Mouse (Mus musculus) myocyte (in vitro differentiated cells): ENCODE measurements at regions not wholly inside any gene's neighbourhood (a gene's known extent, or its start where the extent isn't known, plus 50 kb on each side); places are given as distances from the start of the nearest gene placed in this dataset.

Experiments used
- H3K27me3 ChIP-seq: one replicate; pipeline ENCODE4 v1.6.1; 2011; ENCODE audit not compliant: control insufficient read depth, insufficient read depth, insufficient read length
- H3K36me3 ChIP-seq: one replicate; pipeline ENCODE4 v1.6.1; 2011; ENCODE audit not compliant: control insufficient read depth, insufficient read depth
- H3K4me2 ChIP-seq: one replicate; pipeline ENCODE4 v1.6.1; 2011; ENCODE audit warnings: low read depth, control low read depth
- H3K4me3 ChIP-seq: one replicate; pipeline ENCODE4 v1.5.1; 2011; ENCODE audit warnings: mild to moderate bottlenecking, control low read depth, moderate library complexity
- H3K79me2 ChIP-seq: one replicate; pipeline ENCODE4 v1.6.1; 2011; ENCODE audit not compliant: control insufficient read depth, insufficient read depth
- H3ac ChIP-seq: one replicate; pipeline ENCODE4 v1.6.1; 2011; ENCODE audit not compliant: control insufficient read depth, insufficient read length
- CEBPB ChIP-seq: IDR thresholded peaks from 2 replicates; pipeline ENCODE4 v1.6.1; 2011; ENCODE audit warnings: mild to moderate bottlenecking, moderate library complexity; ENCODE audit not compliant: poor library complexity, insufficient read depth, severe bottlenecking
- E2F4 ChIP-seq: IDR thresholded peaks from one replicate; pipeline ENCODE4 v1.6.1; 2011; ENCODE audit warnings: mild to moderate bottlenecking, control low read depth, moderate library complexity; ENCODE audit not compliant: insufficient read depth
- MAX ChIP-seq: IDR thresholded peaks from one replicate; pipeline ENCODE4 v1.6.1; 2011; ENCODE audit warnings: low read depth, mild to moderate bottlenecking, control low read depth
- MYOD1 ChIP-seq, 3 experiments: IDR thresholded peaks; one replicate each; pipeline ENCODE4 v1.6.1; 2011; ENCODE audit warnings: control low read depth in 2 of 3, low read depth in 2 of 3, mild to moderate bottlenecking in 2 of 3, moderate library complexity in 1 of 3; ENCODE audit not compliant: insufficient read length in 2 of 3, control insufficient read depth in 1 of 3
- MYOG ChIP-seq, 3 experiments: IDR thresholded peaks; one replicate each; pipeline ENCODE4 v1.6.1; 2011; ENCODE audit warnings: control low read depth in 2 of 3, low read depth in 2 of 3, mild to moderate bottlenecking in 2 of 3; ENCODE audit not compliant: insufficient read length in 2 of 3, control insufficient read depth in 1 of 3, insufficient read depth in 1 of 3
- POLR2A ChIP-seq: IDR thresholded peaks from one replicate; pipeline ENCODE4 v1.6.1; 2011; ENCODE audit warnings: low read depth, mild to moderate bottlenecking, control low read depth, moderate library complexity; ENCODE audit not compliant: insufficient read length
- POLR2AphosphoS2 ChIP-seq: IDR thresholded peaks from one replicate; pipeline ENCODE4 v1.6.1; 2011; ENCODE audit warnings: low read depth, control low read depth; ENCODE audit not compliant: insufficient read length
- REST ChIP-seq: IDR thresholded peaks from one replicate; pipeline ENCODE4 v1.6.1; 2011; ENCODE audit warnings: mild to moderate bottlenecking, control low read depth, moderate library complexity; ENCODE audit not compliant: insufficient read depth, insufficient read length
- SRF ChIP-seq: IDR thresholded peaks from one replicate; pipeline ENCODE4 v1.6.1; 2011; ENCODE audit warnings: low read depth; ENCODE audit not compliant: control insufficient read depth, insufficient read length
- TCF12 ChIP-seq: IDR thresholded peaks from one replicate; pipeline ENCODE4 v1.6.1; 2011; ENCODE audit warnings: mild to moderate bottlenecking, control low read depth; ENCODE audit not compliant: poor library complexity, insufficient read depth, severe bottlenecking
- TCF3 ChIP-seq: IDR thresholded peaks from one replicate; pipeline ENCODE4 v1.6.1; 2011; ENCODE audit warnings: low read depth, control low read depth; ENCODE audit not compliant: insufficient read length
- USF1 ChIP-seq: IDR thresholded peaks from one replicate; pipeline ENCODE4 v1.6.1; 2011; ENCODE audit warnings: low read depth, mild to moderate bottlenecking, control low read depth, moderate library complexity

DNA sequence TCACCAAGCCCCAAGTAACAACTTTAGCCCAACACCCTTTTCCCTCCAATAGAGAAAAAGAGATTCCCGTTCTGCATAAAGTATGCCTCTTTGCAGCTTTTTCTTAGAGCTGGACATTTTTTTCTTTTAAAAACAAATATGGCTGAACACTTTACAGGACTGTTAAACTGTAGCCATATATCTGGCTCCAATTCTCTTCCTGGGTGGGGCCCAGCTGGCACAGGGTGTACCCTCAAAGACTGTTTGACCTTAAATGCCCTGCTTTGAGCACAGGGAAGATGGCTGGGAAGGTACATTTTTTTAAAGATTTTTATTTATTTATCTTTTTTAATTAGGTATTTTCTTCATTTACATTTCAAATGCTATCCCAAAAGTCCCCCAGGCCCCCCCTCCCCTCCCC lies 55.7 kb upstream of the Klf3 start:
- Histone ChIP-seq H3K36me3 (no peaks in the 10 kb centered on the region), H3K4me3 (no peak overlapping the region), H3ac (no peak overlapping the region), H3K27me3 (no peaks in the 10 kb centered on the region), H3K4me2 (no peak overlapping the region), H3K79me2 (no peaks in the 10 kb centered on the region)
- TF ChIP-seq CEBPB (no peak), SRF (no peak), MYOD1 (IDR thresholded peaks at IDR 0.05; ENCODE audit: control insufficient read depth in 1 of 3, insufficient read length in 2 of 3, low read depth in 2 of 3) (no peak), POLR2AphosphoS2 (no peak), REST (no peak), E2F4 (no peak), TCF12 (no peak), MAX (no peak), USF1 (no peak), POLR2A (no peak), TCF3 (no peak), MYOG (IDR thresholded peaks at IDR 0.05; ENCODE audit: control insufficient read depth in 1 of 3, insufficient read depth in 1 of 3, insufficient read length in 2 of 3, low read depth in 2 of 3) (no peak)

GRCm38 (mm10) chr5:64749415-64750166 lies 53.6 kb upstream of the Klf3 start:
- H3K4me2 ChIP-seq = peak overlapping the region; percentile 38
- H3ac ChIP-seq = no peak overlapping the region
- H3K27me3 ChIP-seq = no peaks in the 10 kb centered on the region
- H3K79me2 ChIP-seq = no peaks in the 10 kb centered on the region
- TF ChIP-seq MYOG (IDR thresholded peaks at IDR 0.05; ENCODE audit: control insufficient read depth in 1 of 3, insufficient read depth in 1 of 3, insufficient read length in 2 of 3, low read depth in 2 of 3) (peak in 1 of 3 experiments; percentile 73), MYOD1 (IDR thresholded peaks at IDR 0.05; ENCODE audit: control insufficient read depth in 1 of 3, insufficient read length in 2 of 3, low read depth in 2 of 3) (peak in 1 of 3 experiments; percentile 56), SRF (no peak)
- H3K4me3 ChIP-seq = no peak overlapping the region
- no peaks in the 10 kb centered on the region for H3K36me3 ChIP-seq

DNA sequence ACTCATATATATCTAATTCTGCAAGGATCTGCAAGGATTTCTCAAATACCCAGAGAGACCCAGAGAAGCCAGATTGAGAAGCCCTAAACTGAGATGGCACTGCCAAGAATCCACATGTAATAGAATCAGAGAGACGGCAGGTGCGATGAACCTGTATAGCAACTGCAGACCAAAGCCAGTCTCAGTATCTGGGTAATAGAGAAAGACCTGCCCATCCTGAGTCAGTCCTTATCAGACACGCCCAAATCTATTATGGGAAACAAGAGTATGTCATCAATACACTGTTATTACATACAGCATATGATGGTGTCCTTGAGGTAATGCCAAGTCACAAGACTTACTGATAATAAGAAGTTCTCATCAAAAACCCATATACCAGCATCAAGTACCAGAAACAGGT lies 52.8 kb upstream of the Klf3 start:
- H3K4me3 ChIP-seq = no peak overlapping the region
- no peak for TF ChIP-seq MAX
- no peak for TF ChIP-seq TCF3
- TF ChIP-seq MYOG (IDR thresholded peaks at IDR 0.05; ENCODE audit: control insufficient read depth in 1 of 3, insufficient read depth in 1 of 3, insufficient read length in 2 of 3, low read depth in 2 of 3) = no peak
- no peak for TF ChIP-seq CEBPB
- TF ChIP-seq E2F4 = no peak
- TF ChIP-seq REST = no peak
- no peak for TF ChIP-seq POLR2AphosphoS2
- no peak for TF ChIP-seq POLR2A
- no peak for TF ChIP-seq TCF12
- no peak for TF ChIP-seq SRF
- TF ChIP-seq MYOD1 (IDR thresholded peaks at IDR 0.05; ENCODE audit: control insufficient read depth in 1 of 3, insufficient read length in 2 of 3, low read depth in 2 of 3) = no peak
- no peak for TF ChIP-seq USF1
- no peak overlapping the region for H3ac ChIP-seq
- no peaks in the 10 kb centered on the region for H3K36me3 ChIP-seq
- no peaks in the 10 kb centered on the region for H3K27me3 ChIP-seq
- H3K4me2 ChIP-seq = no peak overlapping the region
- H3K79me2 ChIP-seq = no peaks in the 10 kb centered on the region

DNA sequence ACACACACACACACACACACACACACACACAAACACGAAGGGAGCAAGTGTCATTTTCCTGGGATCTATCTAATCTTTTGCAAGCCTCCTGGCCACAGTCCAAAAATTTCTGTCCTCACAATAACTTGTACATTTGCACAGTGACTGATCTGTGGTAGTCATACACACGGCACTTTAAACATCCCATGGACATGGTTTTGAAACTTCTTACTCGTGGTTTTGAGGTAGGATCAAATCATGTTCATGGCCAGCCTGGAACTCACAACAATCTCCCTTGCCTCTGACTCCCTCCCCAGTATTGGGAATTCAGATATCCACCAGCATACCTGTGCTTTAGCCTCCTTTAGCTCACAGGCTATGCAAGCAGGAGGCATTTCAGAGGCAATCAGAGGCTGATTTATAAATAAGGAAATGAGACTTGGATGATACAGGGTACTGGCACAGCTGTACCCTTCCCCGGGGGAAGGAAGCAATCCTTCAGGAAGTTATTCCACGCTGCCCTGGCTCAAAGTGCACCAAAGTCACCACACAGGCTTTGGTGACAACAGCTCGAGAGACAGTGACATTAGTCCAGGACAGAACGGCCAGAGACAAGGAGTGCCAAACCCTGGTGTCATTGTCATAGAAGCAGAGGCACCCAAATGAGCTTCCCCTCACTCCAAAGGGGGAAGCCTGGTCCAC lies 52.1 kb upstream of the Klf3 start:
- Histone ChIP-seq H3K4me2 (no peak overlapping the region), H3ac (no peak overlapping the region), H3K79me2 (no peaks in the 10 kb centered on the region), H3K4me3 (no peak overlapping the region), H3K36me3 (no peaks in the 10 kb centered on the region), H3K27me3 (no peaks in the 10 kb centered on the region)
- TF ChIP-seq TCF3 = no peak
- TF ChIP-seq MAX = no peak
- TF ChIP-seq SRF = no peak
- TF ChIP-seq CEBPB = no peak
- TF ChIP-seq MYOG (IDR thresholded peaks at IDR 0.05; ENCODE audit: control insufficient read depth in 1 of 3, insufficient read depth in 1 of 3, insufficient read length in 2 of 3, low read depth in 2 of 3) = no peak
- TF ChIP-seq POLR2A = no peak
- TF ChIP-seq POLR2AphosphoS2 = no peak
- no peak for TF ChIP-seq MYOD1 (IDR thresholded peaks at IDR 0.05; ENCODE audit: control insufficient read depth in 1 of 3, insufficient read length in 2 of 3, low read depth in 2 of 3)
- no peak for TF ChIP-seq TCF12
- TF ChIP-seq REST = no peak
- no peak for TF ChIP-seq USF1
- no peak for TF ChIP-seq E2F4
